19 mouse cellular contexts compared by ENCODE assay signal in the genomic region with DNA sequence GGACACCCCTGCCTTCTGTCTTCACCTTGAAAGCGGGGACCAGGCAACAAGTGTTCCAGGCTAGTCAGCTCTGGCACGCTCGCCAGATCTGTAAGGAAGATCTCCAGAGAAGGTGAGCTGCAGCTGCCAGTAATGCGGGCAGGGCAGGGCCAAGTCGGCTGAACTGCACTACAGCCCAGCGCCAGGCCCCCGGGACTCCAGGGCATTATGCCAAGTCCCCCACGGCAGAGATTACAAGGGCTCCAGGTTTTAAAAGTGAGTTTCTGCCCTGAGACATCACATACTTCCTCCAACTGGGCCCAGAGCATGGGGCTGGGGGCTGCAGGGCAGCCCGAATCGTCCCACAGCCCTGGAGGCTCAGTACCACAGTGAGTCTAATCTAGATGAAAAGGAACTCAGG. TPM values are rescaled to one million over a fixed set of nuclear protein-coding genes. Genes with fewer than 3 reads are reported as not detected.
DNase-seq lines count a peak whose midpoint lies in the region; ATAC-seq lines count a peak whose summit lies in the region.
"Had no signal": no experiment of that assay in that cellular context is flagged by ENCODE, and none has a peak within 500 bp of the region (broad histone marks: within the 10 kb centered on the region; RNA-seq: fewer than 3 reads in every experiment).

No protein-coding gene starts in this region.

- peak overlapping the region; percentile 54 for H3K9ac ChIP-seq in heart, embryonic 13.5 days
- no peak overlapping the region for H3K9ac ChIP-seq in kidney, embryonic 15.5 days
- H3K9ac ChIP-seq in kidney, embryonic 14.5 days (ENCODE audit: low read depth, low read length), result no peak overlapping the region
- H3K9ac ChIP-seq in midbrain, embryonic 16.5 days (ENCODE audit: low read depth, low read length), result no peak overlapping the region
- H3K9ac ChIP-seq: hindbrain, embryonic 12.5 days; liver, embryonic 14.5 days had no signal

- intact Hi-C loops in left cerebral cortex, postnatal 10 days (cut with DNase I), result loop anchor here (5.0 kb wide), 1 partner anchor 38 kb away; no protein-coding TSS in a partner anchor

- no peak for ATAC-seq in heart, embryonic 13.5 days (ENCODE audit: extremely low read depth, insufficient number of reproducible peaks, low FRiP score, low TSS enrichment)
- ATAC-seq in kidney, embryonic 15.5 days (replicated peaks; ENCODE audit: low FRiP score), result no peak
- ATAC-seq in kidney, embryonic 14.5 days (ENCODE audit: low FRiP score, low TSS enrichment), result no peak
- no peak for ATAC-seq in midbrain, embryonic 16.5 days
- ATAC-seq: forebrain, embryonic 16.5 days; inflammation-experienced regulatory T-cells, adult 6 months had no signal

- H3K27ac ChIP-seq in heart, embryonic 13.5 days (replicated peaks), result peak overlapping the region; percentile 97
- peak overlapping the region; percentile 22; the same call in 1 of the 2 replicates for H3K27ac ChIP-seq in kidney, embryonic 15.5 days
- H3K27ac ChIP-seq in kidney, embryonic 14.5 days (ENCODE audit: low read depth, low read length), result no peak overlapping the region
- peak overlapping the region; percentile 10; the same call in 1 of the 2 replicates for H3K27ac ChIP-seq in midbrain, embryonic 10.5 days (replicated peaks)
- H3K27ac ChIP-seq in midbrain, embryonic 16.5 days (ENCODE audit: low read length), result no peak overlapping the region
- H3K27ac ChIP-seq: hindbrain, embryonic 12.5 days; left cerebral cortex, adult 2 months; liver, embryonic 14.5 days had no signal

- peaks cover 100% of the 10 kb centered on the region for H3K4me1 ChIP-seq in heart, embryonic 13.5 days
- peaks cover 51% of the 10 kb centered on the region for H3K4me1 ChIP-seq in kidney, embryonic 15.5 days
- peaks cover 8% of the 10 kb centered on the region for H3K4me1 ChIP-seq in kidney, embryonic 14.5 days (ENCODE audit: control insufficient read depth, insufficient read depth, low read length)
- H3K4me1 ChIP-seq in midbrain, embryonic 10.5 days, result peaks cover 44% of the 10 kb centered on the region
- peaks cover 8% of the 10 kb centered on the region for H3K4me1 ChIP-seq in midbrain, embryonic 16.5 days (ENCODE audit: control insufficient read depth, insufficient read depth, low read length)

- H3K36me3 ChIP-seq in heart, embryonic 13.5 days, result no peaks in the 10 kb centered on the region
- no peaks in the 10 kb centered on the region for H3K36me3 ChIP-seq in kidney, embryonic 15.5 days
- no peaks in the 10 kb centered on the region for H3K36me3 ChIP-seq in kidney, embryonic 14.5 days (ENCODE audit: control insufficient read depth, insufficient read depth, low read length)
- no peaks in the 10 kb centered on the region for H3K36me3 ChIP-seq in midbrain, embryonic 10.5 days
- no peaks in the 10 kb centered on the region for H3K36me3 ChIP-seq in midbrain, embryonic 16.5 days (ENCODE audit: control insufficient read depth, insufficient read depth, low read length)
- H3K36me3 ChIP-seq: hindbrain, embryonic 12.5 days had no signal

- no peak for DNase-seq in heart, adult 8-10 months (ENCODE audit: low spot score)
- no peak for DNase-seq in midbrain, embryonic 10.5 days (ENCODE audit: low spot score)
- DNase-seq in left cerebral cortex, postnatal 10 days (ENCODE audit: extremely low spot score in 1 of 2, low spot score in 2 of 2), result no peak
- DNase-seq: cerebellum, adult 8-10 months; layer of hippocampus, adult 9-11 months; lung, postnatal 36 days; right cerebral cortex, postnatal 25 days; thymus, adult 18-20 months; thymus, postnatal 4 days had no signal

- peak overlapping the region; percentile 6; the same call in 1 of the 2 replicates for H3K4me2 ChIP-seq in heart, embryonic 13.5 days
- H3K4me2 ChIP-seq in kidney, embryonic 15.5 days, result no peak overlapping the region
- no peak overlapping the region for H3K4me2 ChIP-seq in kidney, embryonic 14.5 days (replicated peaks; ENCODE audit: low read depth, low read length)
- no peak overlapping the region for H3K4me2 ChIP-seq in midbrain, embryonic 16.5 days (ENCODE audit: low read length)
- H3K4me2 ChIP-seq: hindbrain, embryonic 12.5 days had no signal

- H3K4me3 ChIP-seq in heart, embryonic 13.5 days, result no peak overlapping the region
- H3K4me3 ChIP-seq in kidney, embryonic 15.5 days (replicated peaks), result no peak overlapping the region
- no peak overlapping the region for H3K4me3 ChIP-seq in kidney, embryonic 14.5 days (ENCODE audit: low read length)
- no peak overlapping the region for H3K4me3 ChIP-seq in midbrain, embryonic 10.5 days
- H3K4me3 ChIP-seq in midbrain, embryonic 16.5 days (ENCODE audit: low read depth, low read length), result no peak overlapping the region
- H3K4me3 ChIP-seq: erythroblast, embryonic 14.5 days; hindbrain, embryonic 12.5 days; left cerebral cortex, adult 2 months had no signal

- peaks cover 16% of the 10 kb centered on the region for H3K27me3 ChIP-seq in heart, embryonic 13.5 days (replicated peaks)
- no peaks in the 10 kb centered on the region for H3K27me3 ChIP-seq in kidney, embryonic 15.5 days
- H3K27me3 ChIP-seq in kidney, embryonic 14.5 days (ENCODE audit: control insufficient read depth, insufficient read depth, low read length), result no peaks in the 10 kb centered on the region
- H3K27me3 ChIP-seq in midbrain, embryonic 10.5 days (ENCODE audit: low read depth, poor library complexity, severe bottlenecking), result no peaks in the 10 kb centered on the region; the same call in 1 of the 2 replicates
- no peaks in the 10 kb centered on the region for H3K27me3 ChIP-seq in midbrain, embryonic 16.5 days (ENCODE audit: control insufficient read depth, insufficient read depth, low read depth, low read length)
- H3K27me3 ChIP-seq: hindbrain, embryonic 12.5 days had no signal

- 41% methylated on average over 10 of the region's 10 CpGs for WGBS in heart, embryonic 13.5 days
- 65% methylated on average over 10 of the region's 10 CpGs for WGBS in kidney, embryonic 15.5 days
- 64% methylated on average over 10 of the region's 10 CpGs for WGBS in kidney, embryonic 14.5 days
- 86% methylated on average over 10 of the region's 10 CpGs for WGBS in midbrain, embryonic 10.5 days
- WGBS in midbrain, embryonic 16.5 days, result 72% methylated on average over 10 of the region's 10 CpGs

- no peaks in the 10 kb centered on the region for H3K9me3 ChIP-seq in heart, embryonic 13.5 days
- H3K9me3 ChIP-seq in kidney, embryonic 15.5 days (replicated peaks), result no peaks in the 10 kb centered on the region
- H3K9me3 ChIP-seq in kidney, embryonic 14.5 days (ENCODE audit: control insufficient read depth, low read length), result no peaks in the 10 kb centered on the region
- no peaks in the 10 kb centered on the region for H3K9me3 ChIP-seq in midbrain, embryonic 10.5 days (replicated peaks)
- no peaks in the 10 kb centered on the region for H3K9me3 ChIP-seq in midbrain, embryonic 16.5 days (replicated peaks; ENCODE audit: control insufficient read depth, low read length, poor library complexity, severe bottlenecking)
- H3K9me3 ChIP-seq: hindbrain, embryonic 12.5 days had no signal

RNA-seq across cellular contexts. Expression of gene Shb, which starts 52.8 kb away (rescaled TPM):
- polyA plus RNA-seq in heart, embryonic 13.5 days (2015; fragmentation: Nextera tagmentation; extraction: Ambion mirVana), result 8.6 and 8.8 TPM in 2 replicates
- total RNA-seq in heart, adult 8-10 months (2022), result 10 to 100 TPM; 23.7 to 44.2 (median 32.3) TPM
- polyA plus RNA-seq in kidney, embryonic 15.5 days (2015; fragmentation: Nextera tagmentation; extraction: Ambion mirVana), result 3.8 and 4.9 TPM in 2 replicates
- 6.0 and 6.1 TPM in 2 replicates for polyA plus RNA-seq in kidney, embryonic 14.5 days (2014; fragmentation: Nextera tagmentation; extraction: Ambion mirVana)
- 1.2 and 2.5 TPM in 2 replicates for polyA plus RNA-seq in midbrain, embryonic 10.5 days (2016; fragmentation: Nextera tagmentation; extraction: Ambion mirVana)
- polyA plus RNA-seq in midbrain, embryonic 16.5 days (2015; fragmentation: Nextera tagmentation; extraction: Ambion mirVana), result 3.5 and 4.2 TPM in 2 replicates
- total RNA-seq in left cerebral cortex, postnatal 10 days (2021), result 10 to 100 TPM; 13.1 to 18.7 TPM

Comparison
In these comparisons a context has a peak if more than half of its experiments do, and no peak if none do; other contexts are left out.
1. H3K27ac ChIP-seq: peak in heart, embryonic 13.5 days (single experiment), kidney, embryonic 15.5 days (single experiment) and midbrain, embryonic 10.5 days (single experiment); none in kidney, embryonic 14.5 days (single experiment) and midbrain, embryonic 16.5 days (single experiment).